ENCODE assay signal across 17 mouse cellular contexts in genomic region chr9:111239821-111240220, GRCm38 (mm10).
"Had no signal": no experiment of that assay in that cellular context is flagged by ENCODE, and none has a peak within 500 bp of the region (broad histone marks: within the 10 kb centered on the region; RNA-seq: fewer than 3 reads in every experiment).

No protein-coding gene starts in this region.

- DNase-seq: lung, adult 18-20 months; lung, embryonic 14.5 days; lung, postnatal 10 days; lung, postnatal 4 days; midbrain, embryonic 14.5 days; retina, postnatal 1 day; right cerebral cortex, adult 18-20 months; right cerebral cortex, postnatal 14 days; thymus, adult 18-20 months; thymus, postnatal 14 days; thymus, postnatal 36 days had no signal

- H3K4me3 ChIP-seq: midbrain, embryonic 10.5 days; midbrain, embryonic 12.5 days; myocyte; neural tube, embryonic 13.5 days; neural tube, embryonic 15.5 days had no signal

- H3K27ac ChIP-seq: midbrain, embryonic 10.5 days; midbrain, embryonic 12.5 days; neural tube, embryonic 13.5 days; neural tube, embryonic 15.5 days had no signal

- H3K9me3 ChIP-seq: midbrain, embryonic 10.5 days; midbrain, embryonic 12.5 days; neural tube, embryonic 13.5 days; neural tube, embryonic 15.5 days had no signal

- ATAC-seq: midbrain, embryonic 16.5 days had no signal

- H3K4me2 ChIP-seq: lung, embryonic 14.5 days; midbrain, embryonic 12.5 days; neural tube, embryonic 13.5 days; neural tube, embryonic 15.5 days had no signal

- H3K4me1 ChIP-seq: midbrain, embryonic 12.5 days; neural tube, embryonic 13.5 days; neural tube, embryonic 15.5 days had no signal

- H3K27me3 ChIP-seq: midbrain, embryonic 12.5 days; neural tube, embryonic 13.5 days; neural tube, embryonic 15.5 days had no signal

- H3K9ac ChIP-seq: lung, embryonic 14.5 days; midbrain, embryonic 12.5 days; neural tube, embryonic 13.5 days; neural tube, embryonic 15.5 days had no signal
